Mouse (Mus musculus) kidney, embryonic 15.5 days (tissue): ENCODE data around the gene Slc37a4. TPM values are rescaled to one million over a fixed set of nuclear protein-coding genes. Genes with fewer than 3 reads are reported as not detected.
"Not testable (repeated sequence)": the region's sequence is repeated elsewhere in the genome, so short reads cannot be mapped to it uniquely, and the experiment has no call there.

ENCODE experiments used
- ATAC-seq: fragments of 200-750 bp; cut with Nextera tagmentation; replicated peaks from 2 replicates; pipeline ENCODE4 v1.8.0; 2017; ENCODE audit warnings: moderate TSS enrichment; ENCODE audit not compliant: low FRiP score
- H3K27ac ChIP-seq: fragments of 300-500 bp; sonication (generic); 2 replicates; pipeline ENCODE4 v1.5.1; 2015; ENCODE audit warnings: mild to moderate bottlenecking, inconsistent platforms
- H3K27me3 ChIP-seq: fragments of 300-500 bp; sonication (generic); 2 replicates; pipeline ENCODE4 v1.6.1; 2015; ENCODE audit warnings: inconsistent platforms
- H3K36me3 ChIP-seq: fragments of 300-500 bp; sonication (generic); 2 replicates; pipeline ENCODE4 v1.6.1; 2015; ENCODE audit warnings: inconsistent platforms
- H3K4me1 ChIP-seq: fragments of 300-500 bp; sonication (generic); 2 replicates; pipeline ENCODE4 v1.6.1; 2015; ENCODE audit warnings: inconsistent platforms
- H3K4me2 ChIP-seq: fragments of 300-500 bp; sonication (generic); 2 replicates; pipeline ENCODE4 v1.6.1; 2015; ENCODE audit warnings: moderate library complexity, mild to moderate bottlenecking, inconsistent platforms
- H3K4me3 ChIP-seq: fragments of 300-500 bp; sonication (generic); replicated peaks from 2 replicates; pipeline ENCODE4 v1.5.1; 2015; ENCODE audit warnings: mild to moderate bottlenecking, inconsistent platforms
- H3K9ac ChIP-seq: fragments of 300-500 bp; sonication (generic); 2 replicates; pipeline ENCODE4 v1.6.1; 2015; ENCODE audit warnings: mild to moderate bottlenecking, inconsistent platforms
- H3K9me3 ChIP-seq: fragments of 300-500 bp; sonication (generic); replicated peaks from 2 replicates; pipeline ENCODE4 v1.6.1; 2016; ENCODE audit warnings: inconsistent platforms
- WGBS: fragments of 180-500 bp; shearing (Covaris S2); methylation state at CpG from one replicate; pipeline ENCODE4 v1.1.7; 2015; ENCODE audit warnings: mixed read lengths; 5-methylcytosine and 5-hydroxymethylcytosine counted together
- polyA plus RNA-seq: library from polyadenylated mRNA; unstranded; fragments of >200 nt; fragmentation: Nextera tagmentation; extraction: Ambion mirVana; gene quantifications from 2 replicates; pipeline ENCODE4 v1.2.1, GENCODE M21; 2015

Gene Slc37a4
- 47.5 and 48.4 TPM in 2 replicates for polyA plus RNA-seq

- Histone ChIP-seq H3K27me3 (no peaks in the 10 kb centered on the region), H3K27ac (peak within 1 kb of the TSS; percentile 93), H3K4me1 (peaks cover 34% of the 10 kb centered on the region), H3K4me3 (peak within 1 kb of the TSS; percentile 70), H3K9me3 (no peaks in the 10 kb centered on the region), H3K4me2 (peak within 1 kb of the TSS; percentile 94), H3K36me3 (peaks cover 37% of the 10 kb centered on the region), H3K9ac (peak within 1 kb of the TSS; percentile 72)
- WGBS: under 1% methylated on average over 43 of the region's 43 CpGs
- peak; percentile 98 for ATAC-seq
Observed at GRCm38 (mm10) chr9:44396684-44397411, at the start of gene Slc37a4. TSS of gene Slc37a4 (plus strand) at chr9:44396852.

GRCm38 (mm10) chr9:44347166-44347565, 49.5 kb upstream of the Slc37a4 start:
- peaks cover 16% of the 10 kb centered on the region for H3K4me1 ChIP-seq
- H3K27me3 ChIP-seq: no peaks in the 10 kb centered on the region
- 90% methylated on average over 9 of the region's 9 CpGs for WGBS
- no peak overlapping the region for H3K4me3 ChIP-seq
- peaks cover 57% of the 10 kb centered on the region for H3K36me3 ChIP-seq
- H3K9ac ChIP-seq: no peak overlapping the region
- no peak for ATAC-seq
- H3K9me3 ChIP-seq: no peaks in the 10 kb centered on the region
- H3K27ac ChIP-seq: no peak overlapping the region
- no peak overlapping the region for H3K4me2 ChIP-seq

GRCm38 (mm10) chr9:44347621-44348020, 49.0 kb upstream of the Slc37a4 start:
- Histone ChIP-seq H3K27me3 (no peaks in the 10 kb centered on the region), H3K4me3 (no peak overlapping the region), H3K9ac (no peak overlapping the region), H3K36me3 (peaks cover 62% of the 10 kb centered on the region), H3K9me3 (no peaks in the 10 kb centered on the region), H3K4me2 (no peak overlapping the region), H3K4me1 (peaks cover 11% of the 10 kb centered on the region), H3K27ac (no peak overlapping the region)
- ATAC-seq: no peak
- WGBS: 91% methylated on average over 4 of the region's 4 CpGs

- no peaks in the 10 kb centered on the region for H3K27me3 ChIP-seq
- H3K36me3 ChIP-seq: peaks cover 71% of the 10 kb centered on the region
- no peak overlapping the region for H3K9ac ChIP-seq
- no peak overlapping the region for H3K4me3 ChIP-seq
- WGBS: 97% methylated on average over 4 of the region's 4 CpGs
- H3K4me2 ChIP-seq: no peak overlapping the region
- no peak for ATAC-seq
- H3K27ac ChIP-seq: no peak overlapping the region
- peaks cover 3% of the 10 kb centered on the region; the same call in 1 of the 2 replicates for H3K4me1 ChIP-seq
- no peaks in the 10 kb centered on the region for H3K9me3 ChIP-seq
Observed at GRCm38 (mm10) chr9:44348546-44348945, 48.1 kb upstream of the Slc37a4 start.

- no peaks in the 10 kb centered on the region for H3K27me3 ChIP-seq
- no peak for ATAC-seq
- H3K36me3 ChIP-seq: peaks cover 98% of the 10 kb centered on the region
- H3K9me3 ChIP-seq: no peaks in the 10 kb centered on the region
- H3K9ac ChIP-seq: no peak overlapping the region
- no peaks in the 10 kb centered on the region for H3K4me1 ChIP-seq
- 94% methylated on average over 4 of the region's 4 CpGs for WGBS
- no peak overlapping the region for H3K4me3 ChIP-seq
- H3K27ac ChIP-seq: no peak overlapping the region
- H3K4me2 ChIP-seq: no peak overlapping the region
Observed at GRCm38 (mm10) chr9:44351396-44351795, 45.3 kb upstream of the Slc37a4 start.

- Histone ChIP-seq H3K36me3 (peaks cover 98% of the 10 kb centered on the region), H3K4me1 (no peaks in the 10 kb centered on the region), H3K27me3 (no peaks in the 10 kb centered on the region), H3K4me2 (no peak overlapping the region), H3K4me3 (no peak overlapping the region), H3K27ac (no peak overlapping the region), H3K9me3 (no peaks in the 10 kb centered on the region), H3K9ac (no peak overlapping the region)
- WGBS: 91% methylated on average over 10 of the region's 10 CpGs
- no peak for ATAC-seq
Observed at GRCm38 (mm10) chr9:44352337-44352736, 44.3 kb upstream of the Slc37a4 start.

DNA sequence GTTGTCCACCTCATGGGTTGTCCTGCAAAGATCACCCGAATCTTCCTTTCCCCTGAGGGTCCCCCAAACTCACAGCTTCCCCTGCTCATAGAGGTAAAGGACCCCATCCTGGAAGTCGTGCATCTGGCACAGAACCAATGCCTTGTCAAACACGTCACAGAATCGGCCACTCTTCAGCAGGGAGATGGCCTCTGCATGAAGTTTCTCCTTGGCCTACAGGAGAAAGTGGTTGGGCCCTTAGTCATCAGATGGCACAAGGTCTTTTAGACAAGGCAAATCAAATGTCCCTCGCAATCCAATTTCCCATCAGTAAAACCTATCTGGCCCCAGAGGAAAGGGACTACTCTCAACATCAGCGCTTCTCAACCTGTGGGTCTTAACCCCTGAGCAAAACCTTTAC, 43.5 kb upstream of the Slc37a4 start:
- H3K4me2 ChIP-seq: no peak overlapping the region
- no peak overlapping the region for H3K27ac ChIP-seq
- no peaks in the 10 kb centered on the region for H3K27me3 ChIP-seq
- H3K4me1 ChIP-seq: no peaks in the 10 kb centered on the region
- no peak for ATAC-seq
- no peak overlapping the region for H3K9ac ChIP-seq
- 95% methylated on average over 6 of the region's 6 CpGs for WGBS
- H3K4me3 ChIP-seq: no peak overlapping the region
- H3K36me3 ChIP-seq: peaks cover 98% of the 10 kb centered on the region
- H3K9me3 ChIP-seq: no peaks in the 10 kb centered on the region

DNA sequence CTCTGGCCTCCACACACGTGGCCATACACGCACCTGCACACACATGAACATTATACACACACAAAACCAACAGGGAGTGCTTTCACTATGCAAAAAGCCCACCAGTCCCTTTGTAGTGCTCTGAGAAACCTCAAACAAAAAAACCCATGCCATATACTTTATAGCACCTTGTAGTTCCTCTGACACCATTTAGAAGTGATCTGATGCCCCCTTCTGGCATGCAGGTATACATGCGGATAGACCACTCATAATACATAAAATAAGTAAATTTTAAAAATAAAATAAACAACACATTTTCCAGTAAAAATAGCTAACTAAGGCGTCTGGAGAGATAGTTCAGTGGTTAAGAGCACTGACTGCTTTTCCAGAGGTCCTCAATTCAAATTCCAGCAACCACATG, 39.4 kb upstream of the Slc37a4 start:
- H3K9ac ChIP-seq: no peak overlapping the region
- 73% methylated on average over 4 of the region's 4 CpGs for WGBS
- ATAC-seq: no peak

GRCm38 (mm10) chr9:44361190-44361917, 35.3 kb upstream of the Slc37a4 start, which contains the start of gene Vps11:
TSS of gene Vps11 (minus strand) at chr9:44361670.
- Histone ChIP-seq H3K4me2 (peak within 1 kb of the TSS; percentile 76), H3K4me3 (peak within 1 kb of the TSS; percentile 80), H3K9ac (peak within 1 kb of the TSS; percentile 85), H3K9me3 (no peaks in the 10 kb centered on the region), H3K4me1 (peaks cover 8% of the 10 kb centered on the region), H3K36me3 (peaks cover 35% of the 10 kb centered on the region), H3K27me3 (no peaks in the 10 kb centered on the region), H3K27ac (peak within 1 kb of the TSS; percentile 80)
- WGBS: under 1% methylated on average over 44 of the region's 44 CpGs
- peak; percentile 89 for ATAC-seq

More for the DNA sequence above, 39.4 kb upstream of the Slc37a4 start:
- Histone ChIP-seq H3K27me3 (no peaks in the 10 kb centered on the region), H3K4me2 (no peak overlapping the region), H3K4me3 (no peak overlapping the region), H3K36me3 (peaks cover 77% of the 10 kb centered on the region), H3K27ac (no peak overlapping the region), H3K9me3 (no peaks in the 10 kb centered on the region), H3K4me1 (peaks cover 8% of the 10 kb centered on the region)

GRCm38 (mm10) chr9:44361931-44362330, 34.7 kb upstream of the Slc37a4 start:
- WGBS: 43% methylated on average over 4 of the region's 4 CpGs
- H3K4me1 ChIP-seq, H3K27me3 ChIP-seq, H3K9me3 ChIP-seq: not testable (repeated sequence)
- Histone ChIP-seq H3K27ac (peak overlapping the region; percentile 80), H3K36me3 (peaks cover 29% of the 10 kb centered on the region), H3K9ac (peak overlapping the region; percentile 85), H3K4me3 (peak overlapping the region; percentile 80), H3K4me2 (peak overlapping the region; percentile 76)
- ATAC-seq: peak; percentile 40; the same call in 1 of the 2 replicates

DNA sequence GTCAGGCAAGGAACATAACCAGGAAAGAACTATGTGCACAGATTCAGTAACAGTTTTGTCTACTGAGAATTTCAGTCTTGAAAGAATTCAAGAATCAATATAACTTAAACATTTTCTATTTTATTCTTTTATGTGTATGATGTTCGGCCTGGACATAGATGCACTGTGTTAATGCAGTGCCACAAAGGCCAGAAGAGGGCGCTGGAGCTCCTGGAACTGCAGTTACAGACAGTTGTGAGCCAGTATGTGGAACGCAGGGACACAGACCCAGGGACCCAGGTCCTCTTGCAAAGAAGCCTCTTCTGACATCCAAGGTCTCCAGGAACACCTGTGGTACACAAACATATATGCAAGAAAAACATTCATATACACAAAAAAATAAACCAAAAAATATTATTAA, 32.2 kb upstream of the Slc37a4 start:
- Histone ChIP-seq H3K27ac (no peak overlapping the region), H3K4me2 (no peak overlapping the region), H3K36me3 (peaks cover 5% of the 10 kb centered on the region), H3K27me3 (no peaks in the 10 kb centered on the region), H3K4me1 (peaks cover 8% of the 10 kb centered on the region), H3K4me3 (no peak overlapping the region), H3K9me3 (no peaks in the 10 kb centered on the region), H3K9ac (no peak overlapping the region)
- 59% methylated on average over 3 of the region's 3 CpGs for WGBS
- no peak for ATAC-seq

GRCm38 (mm10) chr9:44373386-44373785, 23.3 kb upstream of the Slc37a4 start:
- Histone ChIP-seq H3K27me3 (no peaks in the 10 kb centered on the region), H3K27ac (no peak overlapping the region), H3K4me1 (peaks cover 4% of the 10 kb centered on the region), H3K36me3 (no peaks in the 10 kb centered on the region), H3K4me3 (no peak overlapping the region), H3K4me2 (no peak overlapping the region), H3K9ac (no peak overlapping the region), H3K9me3 (no peaks in the 10 kb centered on the region)
- no peak for ATAC-seq
